Mouse (Mus musculus) embryonic stem cell, embryonic (primary cell): ENCODE results near the gene Tmem74b.

ENCODE experiments used
- CTCF ChIA-PET, 4 experiments: fragments of 300-600 bp in 2 of 4; fragments of 350-600 bp in 2 of 4; sonication (Branson Sonifier 250); formaldehyde crosslinking; loops; one replicate each; lab custom pipeline; 2022; ENCODE audit warnings: inconsistent platforms in 2 of 4; lab: Charles Lee
- POLR2A ChIA-PET, 4 experiments: fragments of 300-600 bp in 2 of 4; fragments of 350-600 bp in 2 of 4; sonication (Branson Sonifier 250); formaldehyde crosslinking; loops; one replicate each; lab custom pipeline; 2022; ENCODE audit warnings: antibody characterized with exemption in 4 of 4, inconsistent platforms in 1 of 4; lab: Charles Lee

The Tmem74b gene

DNA sequence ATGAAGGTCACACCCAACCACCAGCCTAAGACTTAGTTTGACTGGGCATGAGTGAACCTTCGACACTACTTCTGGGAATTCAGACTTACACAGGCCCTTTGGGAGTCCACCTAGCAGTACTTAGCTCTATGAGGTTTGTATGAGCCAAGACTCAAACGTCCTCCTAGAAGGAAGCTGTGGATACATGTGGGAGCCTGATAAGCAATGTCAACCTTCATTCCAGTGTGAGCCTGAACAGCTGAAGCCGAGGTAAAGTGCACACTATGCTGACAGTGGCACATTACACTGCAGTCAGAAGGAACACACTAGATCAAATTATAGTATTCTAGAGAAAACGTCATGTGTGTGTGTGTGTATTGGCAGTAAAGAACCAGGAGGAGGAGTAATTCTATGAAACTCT, 36.7 kb downstream of the Tmem74b start:
- ChIA-PET CTCF (no interaction called here), POLR2A (interaction anchor here in 3 of 4 experiments (0.6 to 1.1 kb wide), 3 partner anchors 23 to 103 kb away, joined by 3 to 5 read pairs (median 4); no protein-coding TSS in a partner anchor)

DNA sequence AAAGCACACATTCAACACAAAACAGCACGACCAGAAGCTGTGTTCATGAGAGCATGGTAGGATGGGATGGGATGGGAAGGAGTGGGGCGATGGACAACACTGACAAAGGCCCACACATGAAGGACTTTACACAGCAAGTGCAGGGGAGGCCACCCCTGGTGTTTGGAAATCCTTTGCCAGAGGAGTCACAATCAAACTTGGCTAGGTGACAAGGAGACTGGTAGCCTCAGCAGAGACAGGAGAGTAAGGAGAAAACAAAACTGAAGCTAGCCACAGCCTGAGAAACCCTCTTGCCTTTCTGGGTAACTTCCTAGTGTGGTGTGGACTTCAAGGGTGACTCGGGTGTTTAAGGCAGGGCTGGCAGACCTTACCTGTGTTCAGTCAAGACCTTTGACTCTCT, 37.3 kb downstream of the Tmem74b start:
- POLR2A ChIA-PET = interaction anchor here in 2 of 4 experiments (1.0 to 1.2 kb wide), 2 partner anchors 12 to 30 kb away, joined by 4 read pairs; no protein-coding TSS in a partner anchor

DNA sequence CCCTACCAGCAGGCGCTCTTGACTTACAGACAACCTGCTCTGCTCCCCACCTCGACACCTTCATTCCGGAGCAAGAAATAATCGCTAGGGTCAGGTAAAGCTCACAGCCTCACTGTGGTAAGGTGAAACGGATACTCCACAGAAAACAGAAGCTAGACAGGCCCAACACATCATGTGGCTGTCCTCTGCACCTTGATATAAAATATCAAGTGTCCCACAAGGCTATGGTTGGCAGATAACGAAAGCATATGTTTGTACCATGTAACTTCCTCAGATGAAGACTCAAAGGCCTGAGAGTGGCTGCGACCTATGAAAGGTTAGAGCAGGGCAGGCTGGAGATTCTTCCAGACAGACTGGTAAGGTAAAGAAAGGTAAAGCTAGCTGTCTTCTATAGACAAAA, 37.7 kb downstream of the Tmem74b start:
- ChIA-PET CTCF (interaction anchor here in 2 of 4 experiments (0.6 to 1.1 kb wide), 2 partner anchors 9 to 267 kb away, joined by 3 to 4 read pairs; no protein-coding TSS in a partner anchor), POLR2A (interaction anchor here in 2 of 4 experiments (1.2 to 1.8 kb wide), 4 partner anchors 9 to 13 kb away, joined by 4 to 6 read pairs (median 4); no protein-coding TSS in a partner anchor)

More for the DNA sequence above, 37.3 kb downstream of the Tmem74b start:
- CTCF ChIA-PET = interaction anchor here in 2 of 4 experiments (0.6 to 1.1 kb wide), 2 partner anchors 9 to 267 kb away, joined by 3 to 4 read pairs; no protein-coding TSS in a partner anchor

DNA sequence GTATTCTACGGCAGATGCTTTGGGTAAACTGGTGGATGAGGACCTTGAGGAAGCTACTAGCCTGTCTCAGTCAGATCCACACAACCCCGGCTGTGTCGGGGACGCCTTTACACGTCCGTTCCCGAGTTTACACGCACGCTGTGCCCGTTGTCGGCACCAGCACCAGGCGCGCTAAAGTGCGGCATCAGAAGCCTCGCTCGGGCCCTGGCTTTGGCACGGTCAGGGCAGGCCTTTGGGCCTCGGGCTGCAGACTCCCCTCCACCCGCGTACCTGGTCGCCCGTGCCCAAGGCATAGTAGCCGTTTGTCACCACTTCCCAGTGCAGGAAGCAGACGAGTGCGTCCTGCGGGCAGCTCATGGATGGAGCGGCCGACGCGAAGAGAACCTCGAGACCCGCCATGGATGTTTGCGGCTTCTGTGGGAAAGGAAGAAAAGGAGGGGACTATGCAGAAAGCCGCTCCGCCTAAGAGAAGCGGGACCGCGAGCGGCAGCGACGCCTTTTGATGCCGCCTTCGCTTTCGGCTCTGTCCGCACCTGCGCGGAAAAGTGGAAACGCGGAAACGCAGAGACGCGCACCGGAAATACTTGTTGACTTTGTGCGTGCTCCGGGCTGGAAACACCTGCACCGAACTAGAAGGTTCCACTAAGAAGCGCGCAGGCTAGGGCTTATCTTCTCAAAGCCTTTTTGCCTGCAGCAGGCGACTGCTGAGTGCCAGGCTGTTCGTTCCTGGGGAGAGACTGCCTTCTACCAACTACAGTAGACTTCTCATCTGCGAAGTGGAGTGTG, 39.1 kb downstream of the Tmem74b start:
- ChIA-PET CTCF (no interaction called here), POLR2A (interaction anchor here in 1 of 4 experiments (1.0 to 1.8 kb wide), 4 partner anchors 7 to 151 kb away, joined by 3 to 6 read pairs (median 4); no protein-coding TSS in a partner anchor)

DNA sequence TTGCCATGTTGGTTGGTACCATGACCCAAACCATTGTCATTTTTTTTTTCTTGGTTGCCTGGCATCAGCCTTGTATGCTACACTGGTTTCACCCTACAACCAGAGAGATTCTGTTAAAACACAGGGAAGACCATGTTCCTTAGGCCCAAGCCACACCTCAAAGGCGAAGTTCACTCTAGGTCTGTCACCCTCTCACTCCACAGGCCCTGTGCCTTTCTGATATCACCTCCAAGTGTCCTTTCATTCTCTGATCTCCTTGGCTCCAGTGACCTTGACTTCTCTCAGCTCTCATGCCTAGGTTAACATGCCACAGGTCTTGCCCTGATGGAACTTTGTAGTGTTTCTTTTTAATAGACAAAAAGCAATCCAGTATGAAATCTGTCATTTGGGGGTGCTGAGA, 40.3 kb downstream of the Tmem74b start:
- ChIA-PET POLR2A (interaction anchor here in 1 of 4 experiments (1.5 kb wide), 1 partner anchor 200 kb away, joined by 4 read pairs; the partner anchor contains the start of gene Fkbp1a), CTCF (no interaction called here)

DNA sequence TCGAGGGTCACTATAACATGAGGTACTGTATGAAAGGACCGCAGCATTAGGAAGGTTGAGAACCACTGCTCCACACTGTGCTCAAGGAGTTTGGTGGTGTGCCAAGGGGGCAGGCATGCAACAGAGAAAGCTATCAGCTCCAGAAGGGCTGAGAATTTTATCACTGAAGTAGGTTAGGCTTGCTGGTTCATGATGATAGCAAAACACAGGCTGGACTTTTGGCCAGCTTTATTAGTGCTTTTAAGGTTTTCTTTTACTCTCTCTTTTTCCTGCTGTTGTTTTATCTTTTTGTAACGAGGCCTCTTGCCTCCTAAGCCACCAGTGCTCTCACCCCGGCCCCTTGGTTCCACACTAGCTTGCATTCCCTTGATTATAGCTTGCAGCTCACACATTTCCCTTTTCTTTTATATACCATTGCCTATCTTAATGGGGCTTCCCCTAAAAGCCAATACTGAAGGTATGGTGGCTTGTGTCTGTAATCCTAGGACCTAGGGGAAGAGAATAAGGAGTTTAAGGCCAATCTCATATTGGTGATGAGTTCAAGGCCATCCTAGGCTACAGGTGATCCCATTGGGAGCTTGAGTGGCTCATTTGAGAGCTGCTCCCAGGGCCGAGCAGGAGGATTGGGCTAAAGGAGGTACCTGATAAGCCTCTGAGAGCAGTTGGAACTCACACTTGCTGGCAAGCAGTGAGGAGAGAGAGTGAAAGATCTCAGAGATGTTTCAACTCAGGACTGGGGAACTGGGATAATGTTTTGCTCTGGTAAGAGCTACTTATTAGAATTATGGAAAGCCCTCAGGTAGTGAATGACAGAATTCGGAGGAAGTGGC, 41.3 kb downstream of the Tmem74b start:
- ChIA-PET CTCF (no interaction called here), POLR2A (interaction anchor here in 1 of 4 experiments (1.5 kb wide), 1 partner anchor 201 kb away, joined by 4 read pairs; the partner anchor contains the start of gene Fkbp1a)

DNA sequence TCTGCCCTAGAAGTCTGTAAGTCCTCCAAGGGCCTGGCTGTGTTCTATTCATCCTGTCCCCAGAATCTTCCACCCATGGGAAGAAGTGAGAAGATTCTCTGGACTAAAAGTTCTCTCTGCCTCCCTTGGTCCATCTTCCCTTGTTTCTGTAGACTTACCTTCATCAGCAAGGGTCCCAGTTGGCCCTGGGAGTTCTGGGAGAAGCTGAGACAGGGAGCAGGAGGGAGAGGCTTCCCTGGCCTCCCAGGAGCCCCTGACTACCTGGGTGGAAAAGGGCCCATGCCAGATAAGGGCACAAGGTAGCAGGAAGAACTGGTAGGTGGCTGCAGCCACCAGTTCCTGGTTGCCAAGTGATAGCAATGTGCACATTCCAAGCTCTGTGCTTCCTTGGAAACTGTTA, 42.0 kb downstream of the Tmem74b start, which contains the start of gene Psmf1:
Gene Psmf1, minus strand, starts transcription at position 342 of the 400 bp plus-strand sequence.
- CTCF ChIA-PET = interaction anchor here in 1 of 4 experiments (0.7 to 1.1 kb wide), 2 partner anchors 254 to 620 kb away, joined by 3 read pairs; no protein-coding TSS in a partner anchor

DNA sequence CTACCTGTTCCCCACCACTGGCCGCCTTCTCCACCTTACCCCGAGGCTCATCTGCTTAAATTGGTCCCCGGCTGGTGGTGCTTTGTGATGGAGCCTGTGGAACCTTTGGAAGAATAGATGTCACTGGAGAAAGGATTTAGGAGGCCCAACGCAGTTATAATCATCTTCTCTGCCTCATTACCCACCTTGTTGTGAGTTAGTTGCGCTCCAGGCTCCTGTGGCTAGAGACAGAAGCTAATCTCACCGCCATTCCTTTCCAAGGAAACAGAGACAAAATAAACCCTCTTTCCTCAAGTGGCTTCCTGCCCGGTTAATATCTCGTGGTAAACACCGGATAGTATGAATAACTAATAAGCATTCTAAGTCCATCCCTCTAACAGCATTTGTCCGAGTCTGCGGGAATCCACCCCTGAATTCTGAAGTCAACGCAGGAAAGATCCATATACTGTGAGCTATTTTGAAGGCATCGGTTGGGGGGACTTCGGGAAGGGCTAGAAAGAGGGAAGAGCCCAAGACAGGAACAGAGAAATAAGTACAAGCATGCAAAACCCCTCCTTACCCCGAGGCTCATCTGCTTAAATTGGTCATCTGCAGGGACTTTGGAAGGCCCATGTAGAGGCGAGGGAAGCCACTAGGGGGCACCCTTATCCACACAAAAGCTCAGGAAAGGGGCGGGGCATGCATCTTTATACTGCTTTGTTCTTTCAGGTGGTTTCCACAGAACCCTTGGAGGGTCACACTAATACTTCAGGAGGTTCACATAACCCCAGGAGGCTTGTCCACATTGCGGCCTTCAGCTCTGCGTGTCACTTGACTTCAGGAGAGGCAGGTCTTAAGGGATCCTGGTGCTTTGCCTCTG, 46.3 kb downstream of the Tmem74b start:
- ChIA-PET CTCF (interaction anchor here in 3 of 4 experiments (0.5 to 2.0 kb wide), 22 partner anchors 9 to 947 kb away, joined by 3 to 7 read pairs (median 3); no protein-coding TSS in a partner anchor), POLR2A (interaction anchor here in 3 of 4 experiments (0.7 to 1.5 kb wide), 6 partner anchors 8 to 53 kb away, joined by 3 to 5 read pairs (median 3); no protein-coding TSS in a partner anchor)

More for the DNA sequence above, 42.0 kb downstream of the Tmem74b start, which contains the start of gene Psmf1:
- POLR2A ChIA-PET = interaction anchor here in 1 of 4 experiments (0.6 to 1.5 kb wide), 2 partner anchors 198 to 202 kb away, joined by 3 to 4 read pairs; partner anchors contain the start of gene Fkbp1a

DNA sequence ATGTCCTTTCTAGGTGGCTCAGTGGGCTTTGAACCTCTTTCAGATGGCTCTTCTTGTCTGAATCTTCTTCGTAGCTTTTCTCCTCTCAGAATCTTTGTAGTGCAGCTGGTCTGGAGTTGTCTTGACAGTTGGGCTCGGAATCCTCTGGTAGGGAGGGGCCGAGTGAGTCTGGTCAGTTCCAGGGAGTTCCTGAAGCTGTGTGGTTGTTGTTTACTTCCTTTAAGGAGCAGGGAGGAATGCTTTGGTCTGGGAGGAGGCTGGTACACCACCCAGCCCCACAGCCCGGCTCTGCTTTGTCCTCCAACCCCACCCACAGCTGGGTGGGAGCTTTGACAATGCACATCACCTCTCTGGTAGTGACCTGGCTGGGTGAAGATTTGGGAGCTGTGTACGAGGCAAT, 49.5 kb downstream of the Tmem74b start:
- ChIA-PET POLR2A (interaction anchor here in 2 of 4 experiments (0.5 to 1.3 kb wide), 2 partner anchors 12 to 276 kb away, joined by 4 read pairs; no protein-coding TSS in a partner anchor), CTCF (interaction anchor here in 1 of 4 experiments (1.1 kb wide), 1 partner anchor 95 kb away, joined by 3 read pairs; no protein-coding TSS in a partner anchor)

DNA sequence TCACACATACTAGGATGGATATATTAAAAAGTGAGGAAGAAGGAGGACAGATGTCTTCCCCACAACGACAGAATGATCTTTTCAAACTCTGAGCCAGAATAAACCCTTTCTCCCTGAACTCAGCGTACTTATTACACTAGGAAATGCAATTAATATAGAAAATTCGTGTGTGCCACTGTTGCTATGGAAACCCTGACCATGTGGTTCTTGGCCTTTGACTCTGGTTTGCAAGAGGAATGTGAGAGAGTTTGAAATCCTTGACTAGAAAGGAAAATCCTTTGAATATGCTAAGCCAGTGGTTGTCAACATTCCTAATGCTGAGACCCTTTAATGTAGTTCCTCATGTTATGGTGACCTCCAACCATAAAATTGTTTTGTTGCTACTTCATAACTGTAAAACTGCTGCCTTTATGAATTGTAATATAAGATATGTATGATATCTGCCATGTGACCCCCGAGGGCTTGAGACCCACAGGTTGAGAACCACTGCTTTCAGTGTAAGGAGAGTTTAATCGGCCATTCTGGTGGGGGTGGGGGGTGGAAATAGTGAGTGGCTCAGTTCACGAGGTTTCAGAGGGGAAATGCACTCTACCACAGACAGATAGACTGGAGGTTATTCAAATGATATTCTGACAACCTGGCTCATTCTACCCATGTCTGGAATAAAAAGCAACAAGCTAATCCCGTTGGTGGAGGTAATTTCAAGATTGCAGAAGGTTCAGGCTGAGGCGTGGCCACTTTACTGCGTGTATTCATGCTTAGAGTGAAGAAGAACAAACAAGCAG, 54.7 kb downstream of the Tmem74b start:
- ChIA-PET CTCF (interaction anchor here in 1 of 4 experiments (1.4 kb wide), 1 partner anchor 9 kb away, joined by 7 read pairs; no protein-coding TSS in a partner anchor), POLR2A (interaction anchor here in 3 of 4 experiments (0.9 to 1.7 kb wide), 3 partner anchors 8 to 62 kb away, joined by 3 to 4 read pairs (median 4); no protein-coding TSS in a partner anchor)

DNA sequence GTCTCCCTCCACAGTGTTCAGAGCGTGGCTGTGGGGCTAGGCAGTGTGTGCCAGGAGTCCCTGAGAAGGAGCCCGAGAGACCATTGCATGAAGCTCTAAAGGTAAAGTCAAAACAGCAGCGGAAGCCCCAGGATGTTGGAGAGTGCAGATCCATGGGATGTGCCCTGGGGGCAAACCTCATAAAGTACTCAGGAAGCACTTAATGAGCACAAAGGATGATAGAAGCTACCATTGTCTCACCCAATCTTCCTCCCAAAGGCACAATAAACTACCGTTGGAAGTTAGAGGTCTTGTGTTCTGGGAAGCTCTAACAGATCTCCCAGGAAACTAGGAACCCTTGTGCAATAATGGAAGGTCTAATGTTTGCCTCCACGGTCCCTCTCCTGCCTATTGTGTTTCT, 55.6 kb downstream of the Tmem74b start:
- POLR2A ChIA-PET = interaction anchor here in 3 of 4 experiments (0.8 to 1.7 kb wide), 4 partner anchors 9 to 61 kb away, joined by 3 to 4 read pairs (median 4); no protein-coding TSS in a partner anchor
- CTCF ChIA-PET = interaction anchor here in 2 of 4 experiments (0.6 to 1.4 kb wide), 2 partner anchors 10 to 936 kb away, joined by 3 to 7 read pairs; no protein-coding TSS in a partner anchor

DNA sequence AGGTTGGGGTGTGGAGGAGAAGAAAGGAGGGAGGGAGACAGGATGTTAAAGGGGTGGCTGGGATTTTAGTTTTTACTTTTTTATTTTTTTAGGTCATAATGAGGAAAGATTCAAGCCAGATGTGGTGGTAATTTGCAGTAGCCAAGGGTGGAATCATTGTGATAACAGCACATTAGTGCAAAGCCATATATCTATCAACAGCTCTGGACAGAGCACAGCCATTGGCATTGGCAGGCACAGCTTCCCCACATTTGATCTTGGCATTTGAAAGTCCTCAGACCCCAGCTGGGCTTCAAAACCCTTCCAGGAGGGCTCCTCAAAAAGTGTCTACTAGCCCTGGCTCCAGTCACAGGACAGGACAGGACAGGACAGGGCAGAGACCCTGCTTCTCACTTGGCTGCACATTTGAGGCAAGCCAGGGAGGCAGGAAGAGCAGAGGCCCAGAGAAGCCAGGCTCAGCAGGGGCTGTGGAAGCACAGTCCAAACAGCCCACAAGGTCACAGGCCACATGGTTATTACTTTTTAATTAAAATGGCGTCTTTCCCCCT, 57.1 kb downstream of the Tmem74b start:
- CTCF ChIA-PET = interaction anchor here in 1 of 4 experiments (0.5 kb wide), 1 partner anchor 89 kb away, joined by 3 read pairs; no protein-coding TSS in a partner anchor
- POLR2A ChIA-PET = interaction anchor here in 1 of 4 experiments (0.6 to 1.0 kb wide), 2 partner anchors 10 to 153 kb away, joined by 3 to 4 read pairs; no protein-coding TSS in a partner anchor
